In the genomic region with DNA sequence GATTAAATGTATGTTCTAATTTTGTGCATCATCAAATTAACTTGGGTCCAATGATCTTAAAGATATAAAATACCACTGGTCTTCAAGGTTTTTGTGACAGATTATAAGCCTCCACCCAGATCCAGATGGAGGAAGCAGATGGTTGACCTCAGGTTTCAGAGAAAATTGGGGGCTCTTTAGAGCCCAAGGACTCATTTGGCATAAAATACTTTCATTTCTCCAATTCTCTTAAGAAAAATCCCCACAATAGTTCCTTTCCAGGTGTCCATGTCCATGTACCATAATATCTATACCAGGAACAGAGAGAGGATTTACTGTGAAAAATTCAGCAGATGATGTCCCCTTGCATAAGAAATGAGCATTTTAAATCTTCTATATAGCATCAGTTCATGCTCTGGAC, we compare ENCODE assay signal across 15 mouse cellular contexts.
"Had no signal": no experiment of that assay in that cellular context is flagged by ENCODE, and none has a peak within 500 bp of the region (broad histone marks: within the 10 kb centered on the region; RNA-seq: fewer than 3 reads in every experiment).

No protein-coding gene starts in this region.

- ATAC-seq: midbrain, embryonic 13.5 days; midbrain, embryonic 15.5 days had no signal

- H3K27ac ChIP-seq: liver, embryonic 14.5 days; macrophage; midbrain, embryonic 13.5 days; midbrain, embryonic 15.5 days; neural tube, embryonic 12.5 days; stomach, embryonic 15.5 days had no signal

- H3K4me1 ChIP-seq: megakaryocyte, embryonic 14.5 days; midbrain, embryonic 13.5 days; midbrain, embryonic 15.5 days; neural tube, embryonic 12.5 days; stomach, embryonic 15.5 days had no signal

- H3K36me3 ChIP-seq: midbrain, embryonic 13.5 days; midbrain, embryonic 15.5 days; neural tube, embryonic 12.5 days; stomach, embryonic 15.5 days had no signal

- DNase-seq: lung, adult 18-20 months; lung, embryonic 14.5 days; lung, postnatal 10 days; right cerebral cortex, postnatal 14 days; thymus, adult 2 months; thymus, postnatal 25 days; thymus, postnatal 4 days had no signal

- H3K9me3 ChIP-seq: megakaryocyte, embryonic 14.5 days; midbrain, embryonic 15.5 days; neural tube, embryonic 12.5 days; stomach, embryonic 15.5 days had no signal

- H3K4me2 ChIP-seq: lung, embryonic 14.5 days; midbrain, embryonic 11.5 days; midbrain, embryonic 13.5 days; midbrain, embryonic 15.5 days; neural tube, embryonic 12.5 days; stomach, embryonic 15.5 days had no signal

- H3K27me3 ChIP-seq: megakaryocyte, embryonic 14.5 days; midbrain, embryonic 13.5 days; midbrain, embryonic 15.5 days; neural tube, embryonic 12.5 days; stomach, embryonic 15.5 days had no signal

- H3K4me3 ChIP-seq: megakaryocyte, embryonic 14.5 days; midbrain, embryonic 13.5 days; midbrain, embryonic 15.5 days; neural tube, embryonic 12.5 days; stomach, embryonic 15.5 days had no signal

- H3K9ac ChIP-seq: liver, embryonic 14.5 days; lung, embryonic 14.5 days; midbrain, embryonic 13.5 days; midbrain, embryonic 15.5 days; neural tube, embryonic 12.5 days; stomach, embryonic 15.5 days had no signal
